Mouse (Mus musculus) intestine, postnatal 0 days (tissue): ENCODE measurements at regions not wholly inside any gene's neighbourhood (a gene's known extent, or its start where the extent isn't known, plus 50 kb on each side); places are given as distances from the start of the nearest gene placed in this dataset.

Experiments
- ATAC-seq: fragments of 200-750 bp; cut with Nextera tagmentation; 2 replicates; pipeline ENCODE4 v1.8.0; 2017; ENCODE audit warnings: mild to moderate bottlenecking, moderate TSS enrichment, moderate library complexity
- H3K27ac ChIP-seq: fragments of 300-500 bp; sonication (generic); 2 replicates; pipeline ENCODE4 v1.5.1; 2014; ENCODE audit warnings: mild to moderate bottlenecking, low read depth, low read length, moderate library complexity
- H3K27me3 ChIP-seq: fragments of 300-500 bp; sonication (generic); replicated peaks from 2 replicates; pipeline ENCODE4 v1.6.1; 2014; ENCODE audit warnings: low read length, mixed read lengths; ENCODE audit not compliant: control insufficient read depth, insufficient read depth
- H3K36me3 ChIP-seq: fragments of 300-500 bp; sonication (generic); 2 replicates; pipeline ENCODE4 v1.6.1; 2014; ENCODE audit warnings: mild to moderate bottlenecking, moderate library complexity; ENCODE audit not compliant: control insufficient read depth, insufficient read depth
- H3K4me1 ChIP-seq: fragments of 300-500 bp; sonication (generic); replicated peaks from 2 replicates; pipeline ENCODE4 v1.6.1; 2014; ENCODE audit warnings: antibody characterized with exemption, low read length, mixed read lengths; ENCODE audit not compliant: control insufficient read depth, insufficient read depth
- H3K4me2 ChIP-seq: fragments of 300-500 bp; sonication (generic); replicated peaks from 2 replicates; pipeline ENCODE4 v1.6.1; 2014; ENCODE audit warnings: low read depth, mild to moderate bottlenecking, moderate library complexity
- H3K4me3 ChIP-seq: fragments of 300-500 bp; sonication (generic); 2 replicates; pipeline ENCODE4 v1.5.1; 2014; ENCODE audit warnings: low read depth, low read length
- H3K9ac ChIP-seq: fragments of 300-500 bp; sonication (generic); 2 replicates; pipeline ENCODE4 v1.6.1; 2014; ENCODE audit warnings: mild to moderate bottlenecking, low read depth, low read length
- H3K9me3 ChIP-seq: fragments of 300-500 bp; sonication (generic); 2 replicates; pipeline ENCODE4 v1.6.1; 2016; ENCODE audit warnings: mixed run types; ENCODE audit not compliant: control insufficient read depth
- CTCF ChIP-seq: sonication (generic); IDR thresholded peaks from 2 replicates; pipeline ENCODE4 v1.5.1; 2016; ENCODE audit warnings: low read depth, mild to moderate bottlenecking, control low read depth, antibody characterized with exemption, moderate library complexity
- WGBS: fragments of 180-500 bp; shearing (Covaris S2); extraction: QIAGEN DNeasy Blood & Tissue Kit; methylation state at CpG from one replicate; pipeline ENCODE4 v1.1.7; 2014; 5-methylcytosine and 5-hydroxymethylcytosine counted together

GRCm38 (mm10) chr3:40167970-40168626 lies 363.0 kb upstream of the Intu start:
- no peaks in the 10 kb centered on the region for H3K9me3 ChIP-seq
- no peak overlapping the region for H3K4me3 ChIP-seq
- no peaks in the 10 kb centered on the region for H3K4me1 ChIP-seq
- H3K36me3 ChIP-seq, result no peaks in the 10 kb centered on the region
- no peak overlapping the region for H3K4me2 ChIP-seq
- TF ChIP-seq CTCF, result no peak
- no peak overlapping the region for H3K27ac ChIP-seq
- H3K27me3 ChIP-seq, result no peaks in the 10 kb centered on the region
- no peak overlapping the region for H3K9ac ChIP-seq
- 80% methylated on average over 12 of the region's 12 CpGs for WGBS
- no peak for ATAC-seq

- no peak for ATAC-seq
- no peak for TF ChIP-seq CTCF
- H3K36me3 ChIP-seq, result no peaks in the 10 kb centered on the region
- H3K9me3 ChIP-seq, result no peaks in the 10 kb centered on the region
- 86% methylated on average over 2 of the region's 2 CpGs for WGBS
- no peak overlapping the region for H3K27ac ChIP-seq
- no peaks in the 10 kb centered on the region for H3K4me1 ChIP-seq
- no peaks in the 10 kb centered on the region for H3K27me3 ChIP-seq
- H3K4me2 ChIP-seq, result no peak overlapping the region
- no peak overlapping the region for H3K4me3 ChIP-seq
- no peak overlapping the region for H3K9ac ChIP-seq
These were observed 361.5 kb upstream of the Intu start for GRCm38 (mm10) chr3:40169590-40169989.

- no peak for ATAC-seq
- TF ChIP-seq CTCF, result no peak
These were observed 351.3 kb upstream of the Intu start for GRCm38 (mm10) chr3:40179726-40180317.

GRCm38 (mm10) chr3:40185597-40186320 lies 345.3 kb upstream of the Intu start:
- H3K4me2 ChIP-seq, result no peak overlapping the region
- H3K9ac ChIP-seq, result no peak overlapping the region
- no peaks in the 10 kb centered on the region for H3K27me3 ChIP-seq
- no peak for TF ChIP-seq CTCF
- no peak overlapping the region for H3K27ac ChIP-seq
- no peaks in the 10 kb centered on the region for H3K9me3 ChIP-seq
- 79% methylated on average over 5 of the region's 5 CpGs for WGBS
- no peaks in the 10 kb centered on the region for H3K36me3 ChIP-seq
- ATAC-seq, result no peak
- no peaks in the 10 kb centered on the region for H3K4me1 ChIP-seq
- H3K4me3 ChIP-seq, result no peak overlapping the region

More at GRCm38 (mm10) chr3:40179726-40180317, 351.3 kb upstream of the Intu start:
- Histone ChIP-seq H3K4me1 (no peaks in the 10 kb centered on the region), H3K4me2 (no peak overlapping the region), H3K9me3 (no peaks in the 10 kb centered on the region), H3K27me3 (no peaks in the 10 kb centered on the region), H3K36me3 (no peaks in the 10 kb centered on the region), H3K4me3 (no peak overlapping the region), H3K9ac (no peak overlapping the region), H3K27ac (no peak overlapping the region)
- WGBS, result 76% methylated on average over 3 of the region's 3 CpGs

- Histone ChIP-seq H3K4me1 (no peaks in the 10 kb centered on the region), H3K27me3 (no peaks in the 10 kb centered on the region), H3K9me3 (no peaks in the 10 kb centered on the region), H3K4me2 (no peak overlapping the region), H3K36me3 (no peaks in the 10 kb centered on the region), H3K9ac (no peak overlapping the region), H3K4me3 (no peak overlapping the region), H3K27ac (no peak overlapping the region)
- no peak for TF ChIP-seq CTCF
- ATAC-seq, result no peak
- 70% methylated on average over 6 of the region's 6 CpGs for WGBS
These were observed 341.6 kb upstream of the Intu start for GRCm38 (mm10) chr3:40189529-40189928.

- Histone ChIP-seq H3K4me1 (no peaks in the 10 kb centered on the region), H3K4me2 (no peak overlapping the region), H3K27me3 (no peaks in the 10 kb centered on the region), H3K27ac (no peak overlapping the region), H3K9me3 (no peaks in the 10 kb centered on the region), H3K36me3 (no peaks in the 10 kb centered on the region), H3K4me3 (no peak overlapping the region), H3K9ac (no peak overlapping the region)
- ATAC-seq, result no peak
- 69% methylated on average over 4 of the region's 4 CpGs for WGBS
- no peak for TF ChIP-seq CTCF
These were observed 341.1 kb upstream of the Intu start for GRCm38 (mm10) chr3:40190024-40190423.
